9 mouse cellular contexts compared by ENCODE assay signal in genomic region chr10:60696975-60697374, GRCm38 (mm10). TPM values are rescaled to one million over a fixed set of nuclear protein-coding genes. Genes with fewer than 3 reads are reported as not detected.
DNase-seq lines count a peak whose midpoint lies in the region; ATAC-seq lines count a peak whose summit lies in the region.
"Had no signal": no experiment of that assay in that cellular context is flagged by ENCODE, and none has a peak within 500 bp of the region (broad histone marks: within the 10 kb centered on the region; RNA-seq: fewer than 3 reads in every experiment).

No protein-coding gene starts in this region.

- intact Hi-C loops in left cerebral cortex, postnatal 14 days (cut with DNase I), result loop anchor here (2.0 to 5.0 kb wide), 4 partner anchors 60 to 390 kb away; no protein-coding TSS in a partner anchor

- no peaks in the 10 kb centered on the region for H3K36me3 ChIP-seq in kidney, embryonic 14.5 days (ENCODE audit: control insufficient read depth, insufficient read depth, low read length)
- no peaks in the 10 kb centered on the region for H3K36me3 ChIP-seq in forebrain, embryonic 12.5 days (replicated peaks)
- H3K36me3 ChIP-seq in stomach, embryonic 16.5 days (ENCODE audit: control insufficient read depth, insufficient read depth, low read length), result no peaks in the 10 kb centered on the region

- WGBS in kidney, embryonic 14.5 days, result 11% methylated on average over 5 of the region's 5 CpGs
- WGBS in forebrain, embryonic 12.5 days, result 16% methylated on average over 5 of the region's 5 CpGs
- WGBS in stomach, embryonic 16.5 days, result 11% methylated on average over 5 of the region's 5 CpGs

- peak; percentile 41 for DNase-seq in kidney, adult 11 months
- peak; percentile 47 for DNase-seq in c-Kit-positive CD71-negative TER-119-negative erythroid progenitor cells, embryonic 14.5 days (ENCODE audit: low read depth)
- DNase-seq in hindlimb bud, embryonic 11.5 days (ENCODE audit: extremely low spot score, low read depth, low spot score), result peak; percentile 3
- DNase-seq in left cerebral cortex, postnatal 14 days (ENCODE audit: low spot score in 2 of 2), result peak; percentile 34 to 71
- DNase-seq in monocyte, adult 2 months (ENCODE audit: low read depth in 1 of 2, low spot score in 2 of 2), result peak; percentile 39 to 65

- no peak overlapping the region for H3K4me3 ChIP-seq in kidney, embryonic 14.5 days (ENCODE audit: low read length)
- no peak overlapping the region for H3K4me3 ChIP-seq in forebrain, embryonic 12.5 days (replicated peaks)
- no peak overlapping the region for H3K4me3 ChIP-seq in stomach, embryonic 16.5 days (replicated peaks; ENCODE audit: low read length)
- H3K4me3 ChIP-seq: megakaryocyte, embryonic 14.5 days had no signal

- H3K4me1 ChIP-seq in kidney, embryonic 14.5 days (ENCODE audit: control insufficient read depth, insufficient read depth, low read length), result no peaks in the 10 kb centered on the region
- H3K4me1 ChIP-seq in forebrain, embryonic 12.5 days, result no peaks in the 10 kb centered on the region
- H3K4me1 ChIP-seq in stomach, embryonic 16.5 days (ENCODE audit: control insufficient read depth, insufficient read depth, low read length), result no peaks in the 10 kb centered on the region
- H3K4me1 ChIP-seq: megakaryocyte, embryonic 14.5 days had no signal

- H3K9me3 ChIP-seq in kidney, embryonic 14.5 days (ENCODE audit: control insufficient read depth, low read length), result no peaks in the 10 kb centered on the region
- H3K9me3 ChIP-seq in forebrain, embryonic 12.5 days, result no peaks in the 10 kb centered on the region
- no peaks in the 10 kb centered on the region for H3K9me3 ChIP-seq in stomach, embryonic 16.5 days (replicated peaks; ENCODE audit: control insufficient read depth, low read length)
- H3K9me3 ChIP-seq: megakaryocyte, embryonic 14.5 days had no signal

- no peak; the same call in 1 of the 2 replicates for ATAC-seq in kidney, embryonic 14.5 days (ENCODE audit: low FRiP score, low TSS enrichment)
- peak; percentile 58; the same call in 1 of the 2 replicates for ATAC-seq in forebrain, embryonic 12.5 days (ENCODE audit: low FRiP score)
- peak; percentile 44; the same call in 1 of the 2 replicates for ATAC-seq in stomach, embryonic 16.5 days (ENCODE audit: insufficient read depth, low FRiP score)

- H3K9ac ChIP-seq in kidney, embryonic 14.5 days (ENCODE audit: low read depth, low read length), result no peak overlapping the region
- no peak overlapping the region for H3K9ac ChIP-seq in forebrain, embryonic 12.5 days
- H3K9ac ChIP-seq in stomach, embryonic 16.5 days (ENCODE audit: low read length), result no peak overlapping the region

- H3K27ac ChIP-seq in kidney, embryonic 14.5 days (ENCODE audit: low read depth, low read length), result no peak overlapping the region
- H3K27ac ChIP-seq in forebrain, embryonic 12.5 days, result no peak overlapping the region
- H3K27ac ChIP-seq in stomach, embryonic 16.5 days (ENCODE audit: low read length), result no peak overlapping the region

- no peak overlapping the region for H3K4me2 ChIP-seq in kidney, embryonic 14.5 days (replicated peaks; ENCODE audit: low read depth, low read length)
- no peak overlapping the region for H3K4me2 ChIP-seq in forebrain, embryonic 12.5 days
- no peak overlapping the region for H3K4me2 ChIP-seq in stomach, embryonic 16.5 days (ENCODE audit: low read depth, low read length)

- H3K27me3 ChIP-seq in kidney, embryonic 14.5 days (ENCODE audit: control insufficient read depth, insufficient read depth, low read length), result no peaks in the 10 kb centered on the region
- peaks cover 33% of the 10 kb centered on the region for H3K27me3 ChIP-seq in forebrain, embryonic 12.5 days
- no peaks in the 10 kb centered on the region; the same call in 1 of the 2 replicates for H3K27me3 ChIP-seq in stomach, embryonic 16.5 days (ENCODE audit: control insufficient read depth, insufficient read depth, low read length)

RNA-seq across cellular contexts. Expression of gene Cdh23, which starts 0.7 kb away (rescaled TPM):
- polyA plus RNA-seq in kidney, embryonic 14.5 days (2014; fragmentation: Nextera tagmentation; extraction: Ambion mirVana), result 0.57 and 0.89 TPM in 2 replicates
- 1.6 and 2.5 TPM in 2 replicates for polyA plus RNA-seq in forebrain, embryonic 12.5 days (2016; fragmentation: Nextera tagmentation; extraction: Ambion mirVana)
- total RNA-seq in left cerebral cortex, postnatal 14 days (2021), result 1 to 10 TPM; 1.5 to 2.0 TPM
- 0.44 and 0.53 TPM in 2 replicates for polyA plus RNA-seq in stomach, embryonic 16.5 days (2015; fragmentation: Nextera tagmentation; extraction: Ambion mirVana)

RNA-seq across cellular contexts. Expression of gene Slc29a3, which starts 55.6 kb away (rescaled TPM):
- polyA plus RNA-seq in kidney, embryonic 14.5 days (2014; fragmentation: Nextera tagmentation; extraction: Ambion mirVana), result 4.0 and 10.8 TPM in 2 replicates
- 9.6 and 10.3 TPM in 2 replicates for polyA plus RNA-seq in forebrain, embryonic 12.5 days (2016; fragmentation: Nextera tagmentation; extraction: Ambion mirVana)
- total RNA-seq in left cerebral cortex, postnatal 14 days (2021), result 10 to 100 TPM; 16.6 to 17.2 TPM
- 6.9 and 9.6 TPM in 2 replicates for polyA plus RNA-seq in stomach, embryonic 16.5 days (2015; fragmentation: Nextera tagmentation; extraction: Ambion mirVana)
